Mouse (Mus musculus): ENCODE results near the gene Grin2c. TPM values are rescaled to one million over a fixed set of nuclear protein-coding genes. Genes with fewer than 3 reads are reported as not detected.

Gene Grin2c
- polyA plus RNA-seq, 1 experiment from 2014 or later, result 0.14 TPM

- H3K9ac ChIP-seq (ENCODE audit: low read length), result no peak overlapping the region; the same call in 1 of the 2 replicates
- no peak overlapping the region for H3K4me3 ChIP-seq (ENCODE audit: low read depth, low read length)
- H3K36me3 ChIP-seq (ENCODE audit: control insufficient read depth, insufficient read depth, low read length), result no peaks in the 10 kb centered on the region
- no peak overlapping the region for H3K27ac ChIP-seq (ENCODE audit: low read depth, low read length)
- H3K27me3 ChIP-seq (replicated peaks; ENCODE audit: control insufficient read depth, insufficient read depth, low read length), result no peaks in the 10 kb centered on the region; the same call in 1 of the 2 replicates
- H3K4me2 ChIP-seq (ENCODE audit: low read length), result no peak overlapping the region
- peaks cover 18% of the 10 kb centered on the region for H3K4me1 ChIP-seq (ENCODE audit: control insufficient read depth, insufficient read depth, low read length)
- 55% methylated on average over 18 of the region's 18 CpGs for WGBS
- no peaks in the 10 kb centered on the region for H3K9me3 ChIP-seq (replicated peaks; ENCODE audit: control insufficient read depth, low read length)
- DNase-seq (ENCODE audit: low spot score) (peak; percentile 64), ATAC-seq (peak; percentile 28; the same call in 1 of the 2 replicates)
Measured at GRCm38 (mm10) chr11:115217439-115218410, 49.3 kb downstream of the Grin2c start.

- WGBS, result 47% methylated on average over 5 of the region's 5 CpGs
- H3K36me3 ChIP-seq (ENCODE audit: control insufficient read depth, insufficient read depth, low read length), result no peaks in the 10 kb centered on the region
- H3K4me1 ChIP-seq (ENCODE audit: control insufficient read depth, insufficient read depth, low read length), result peaks cover 5% of the 10 kb centered on the region; the same call in 1 of the 2 replicates
- no peak overlapping the region for H3K4me2 ChIP-seq (ENCODE audit: low read length)
- no peak overlapping the region for H3K27ac ChIP-seq (ENCODE audit: low read depth, low read length)
- H3K27me3 ChIP-seq (replicated peaks; ENCODE audit: control insufficient read depth, insufficient read depth, low read length), result no peaks in the 10 kb centered on the region; the same call in 1 of the 2 replicates
- DNase-seq (ENCODE audit: low spot score) (no peak), ATAC-seq (no peak)
- H3K4me3 ChIP-seq (ENCODE audit: low read depth, low read length), result no peak overlapping the region
- H3K9ac ChIP-seq (ENCODE audit: low read length), result no peak overlapping the region
- no peaks in the 10 kb centered on the region for H3K9me3 ChIP-seq (replicated peaks; ENCODE audit: control insufficient read depth, low read length)
Measured at GRCm38 (mm10) chr11:115215123-115215522, 51.9 kb downstream of the Grin2c start.

- H3K4me1 ChIP-seq (ENCODE audit: control insufficient read depth, insufficient read depth, low read length), result no peaks in the 10 kb centered on the region
- H3K27ac ChIP-seq (ENCODE audit: low read depth, low read length), result no peak overlapping the region
- no peak overlapping the region for H3K4me2 ChIP-seq (ENCODE audit: low read length)
- H3K27me3 ChIP-seq (replicated peaks; ENCODE audit: control insufficient read depth, insufficient read depth, low read length), result no peaks in the 10 kb centered on the region; the same call in 1 of the 2 replicates
- peaks cover 12% of the 10 kb centered on the region for H3K36me3 ChIP-seq (ENCODE audit: control insufficient read depth, insufficient read depth, low read length)
- DNase-seq (ENCODE audit: low spot score) (no peak), ATAC-seq (no peak)
- H3K9ac ChIP-seq (ENCODE audit: low read length), result no peak overlapping the region
- H3K9me3 ChIP-seq (replicated peaks; ENCODE audit: control insufficient read depth, low read length), result no peaks in the 10 kb centered on the region
- no peak overlapping the region for H3K4me3 ChIP-seq (ENCODE audit: low read depth, low read length)
- 65% methylated on average over 13 of the region's 13 CpGs for WGBS
Measured at GRCm38 (mm10) chr11:115212116-115212515, 54.9 kb downstream of the Grin2c start.

GRCm38 (mm10) chr11:115209958-115210357 is 57.1 kb downstream of the Grin2c start:
- H3K4me1 ChIP-seq (ENCODE audit: control insufficient read depth, insufficient read depth, low read length), result no peaks in the 10 kb centered on the region
- no peaks in the 10 kb centered on the region for H3K27me3 ChIP-seq (replicated peaks; ENCODE audit: control insufficient read depth, insufficient read depth, low read length)
- ATAC-seq (no peak), DNase-seq (ENCODE audit: low spot score) (no peak)
- no peaks in the 10 kb centered on the region for H3K9me3 ChIP-seq (replicated peaks; ENCODE audit: control insufficient read depth, low read length)
- no peak overlapping the region for H3K4me2 ChIP-seq (ENCODE audit: low read length)
- no peak overlapping the region for H3K4me3 ChIP-seq (ENCODE audit: low read depth, low read length)
- H3K36me3 ChIP-seq (ENCODE audit: control insufficient read depth, insufficient read depth, low read length), result peaks cover 33% of the 10 kb centered on the region
- no peak overlapping the region for H3K27ac ChIP-seq (ENCODE audit: low read depth, low read length)
- no peak overlapping the region for H3K9ac ChIP-seq (ENCODE audit: low read length)
- 81% methylated on average over 7 of the region's 7 CpGs for WGBS

GRCm38 (mm10) chr11:115208776-115209732 is 58.0 kb downstream of the Grin2c start:
- no peak overlapping the region for H3K4me3 ChIP-seq (ENCODE audit: low read depth, low read length)
- no peak overlapping the region for H3K4me2 ChIP-seq (ENCODE audit: low read length)
- no peak for ATAC-seq
- no peaks in the 10 kb centered on the region for H3K9me3 ChIP-seq (replicated peaks; ENCODE audit: control insufficient read depth, low read length)
- H3K9ac ChIP-seq (ENCODE audit: low read length), result no peak overlapping the region
- no peak for DNase-seq (ENCODE audit: low spot score)
- no peaks in the 10 kb centered on the region for H3K27me3 ChIP-seq (replicated peaks; ENCODE audit: control insufficient read depth, insufficient read depth, low read length)
- no peak overlapping the region for H3K27ac ChIP-seq (ENCODE audit: low read depth, low read length)
- WGBS, result 83% methylated on average over 25 of the region's 25 CpGs
- H3K36me3 ChIP-seq (ENCODE audit: control insufficient read depth, insufficient read depth, low read length), result peaks cover 36% of the 10 kb centered on the region
- H3K4me1 ChIP-seq (ENCODE audit: control insufficient read depth, insufficient read depth, low read length), result no peaks in the 10 kb centered on the region

GRCm38 (mm10) chr11:115208126-115208525 is 58.9 kb downstream of the Grin2c start:
- DNase-seq (ENCODE audit: low spot score) (peak; percentile 28), ATAC-seq (no peak)
- no peaks in the 10 kb centered on the region for H3K9me3 ChIP-seq (replicated peaks; ENCODE audit: control insufficient read depth, low read length)
- H3K27me3 ChIP-seq (replicated peaks; ENCODE audit: control insufficient read depth, insufficient read depth, low read length), result no peaks in the 10 kb centered on the region
- 79% methylated on average over 12 of the region's 12 CpGs for WGBS
- no peak overlapping the region for H3K9ac ChIP-seq (ENCODE audit: low read length)
- H3K4me3 ChIP-seq (ENCODE audit: low read depth, low read length), result no peak overlapping the region
- no peak overlapping the region for H3K27ac ChIP-seq (ENCODE audit: low read depth, low read length)
- no peak overlapping the region for H3K4me2 ChIP-seq (ENCODE audit: low read length)
- H3K36me3 ChIP-seq (ENCODE audit: control insufficient read depth, insufficient read depth, low read length), result peaks cover 36% of the 10 kb centered on the region
- H3K4me1 ChIP-seq (ENCODE audit: control insufficient read depth, insufficient read depth, low read length), result no peaks in the 10 kb centered on the region

GRCm38 (mm10) chr11:115202756-115203155 is 64.3 kb downstream of the Grin2c start:
- Histone ChIP-seq H3K36me3 (ENCODE audit: control insufficient read depth, insufficient read depth, low read length) (peaks cover 45% of the 10 kb centered on the region), H3K4me3 (ENCODE audit: low read depth, low read length) (no peak overlapping the region), H3K4me1 (ENCODE audit: control insufficient read depth, insufficient read depth, low read length) (no peaks in the 10 kb centered on the region), H3K9ac (ENCODE audit: low read length) (no peak overlapping the region), H3K27ac (ENCODE audit: low read depth, low read length) (no peak overlapping the region), H3K9me3 (replicated peaks; ENCODE audit: control insufficient read depth, low read length) (no peaks in the 10 kb centered on the region), H3K4me2 (ENCODE audit: low read length) (no peak overlapping the region), H3K27me3 (replicated peaks; ENCODE audit: control insufficient read depth, insufficient read depth, low read length) (no peaks in the 10 kb centered on the region)
- 95% methylated on average over 9 of the region's 9 CpGs for WGBS
- no peak for DNase-seq (ENCODE audit: low spot score)
- no peak for ATAC-seq

- DNase-seq (ENCODE audit: low spot score) (peak; percentile 86), ATAC-seq (peak; percentile 87)
- no peak overlapping the region for H3K9ac ChIP-seq (ENCODE audit: low read length)
- H3K27ac ChIP-seq (ENCODE audit: low read depth, low read length), result no peak overlapping the region
- no peak overlapping the region for H3K4me3 ChIP-seq (ENCODE audit: low read depth, low read length)
- no peaks in the 10 kb centered on the region for H3K9me3 ChIP-seq (replicated peaks; ENCODE audit: control insufficient read depth, low read length)
- H3K4me2 ChIP-seq (ENCODE audit: low read length), result no peak overlapping the region
- peaks cover 44% of the 10 kb centered on the region for H3K36me3 ChIP-seq (ENCODE audit: control insufficient read depth, insufficient read depth, low read length)
- no peaks in the 10 kb centered on the region for H3K4me1 ChIP-seq (ENCODE audit: control insufficient read depth, insufficient read depth, low read length)
- WGBS, result 10% methylated on average over 12 of the region's 12 CpGs
- no peaks in the 10 kb centered on the region for H3K27me3 ChIP-seq (replicated peaks; ENCODE audit: control insufficient read depth, insufficient read depth, low read length)
Measured at GRCm38 (mm10) chr11:115202316-115202715, 64.7 kb downstream of the Grin2c start.
